Mouse (Mus musculus): ENCODE results near the gene St7l. TPM values are rescaled to one million over a fixed set of nuclear protein-coding genes. Genes with fewer than 3 reads are reported as not detected.

The St7l gene
- polyA plus RNA-seq (2014; fragmentation: Nextera tagmentation; extraction: Ambion mirVana): 33.2 and 36.2 TPM in 2 replicates

DNA sequence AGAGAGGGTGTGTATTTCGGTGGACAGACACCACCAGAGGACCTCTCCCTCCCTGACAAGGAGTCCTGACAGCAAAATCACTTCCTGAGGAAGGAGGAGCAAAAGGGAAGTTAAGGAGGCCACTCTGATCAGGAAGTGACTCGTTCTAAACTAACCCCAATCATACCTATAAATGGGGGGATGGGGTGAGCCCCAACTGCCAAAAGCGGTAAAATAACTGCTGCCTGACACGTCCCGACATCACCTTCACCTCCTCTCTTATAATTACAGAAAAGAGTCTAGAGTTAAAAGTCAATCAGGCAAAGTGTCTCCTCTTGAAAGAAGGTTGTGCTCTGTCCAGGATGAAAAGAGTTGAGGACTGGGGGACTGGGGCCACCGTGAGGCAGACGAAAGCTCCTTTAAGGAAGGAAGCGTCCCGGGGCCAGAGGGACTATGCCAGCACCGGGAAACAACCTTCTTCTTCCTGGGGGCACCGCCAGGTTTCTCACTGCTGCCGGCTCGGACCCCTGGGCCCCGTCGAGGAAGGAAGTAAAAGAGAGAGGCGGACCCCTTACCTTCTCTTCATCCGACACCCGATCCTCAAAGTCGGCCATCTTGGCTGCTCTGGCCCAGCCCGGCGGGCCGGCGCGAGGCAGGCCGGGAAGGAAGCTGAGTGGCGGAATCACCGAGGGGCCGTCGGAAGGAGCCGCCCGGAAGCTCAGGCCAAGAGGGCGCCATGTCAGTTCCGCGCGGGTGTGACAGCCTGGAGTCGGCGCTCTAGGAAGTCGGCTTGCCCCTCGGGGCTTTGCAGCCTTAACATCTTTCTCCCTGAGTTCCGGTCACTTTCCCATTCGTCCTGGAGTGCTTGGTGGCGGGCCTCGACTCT lies at the start of gene St7l, which contains the start of gene Capza1:
St7l (plus strand) TSS at position 220 of the 865 bp plus-strand sequence.
Capza1 (minus strand) TSS at position 720 of the 865 bp plus-strand sequence.
- peak within 1 kb of the TSS; percentile 63 for H3K4me2 ChIP-seq
- H3K4me1 ChIP-seq (ENCODE audit: insufficient read depth): peaks cover 7% of the 10 kb centered on the region; the same call in 1 of the 2 replicates
- no peak for TF ChIP-seq CTCF (IDR thresholded peaks at IDR 0.05; ENCODE audit: low read depth)
- no peaks in the 10 kb centered on the region for H3K27me3 ChIP-seq (ENCODE audit: insufficient read depth, low read length)
- 0 out of 2 replicates have a peak, but pooled peaks cover 9% of the 10 kb centered on the region for H3K36me3 ChIP-seq (ENCODE audit: insufficient read depth)
- 0% methylated on average over 43 of the region's 43 CpGs for WGBS
- peak within 1 kb of the TSS; percentile 94 for H3K9ac ChIP-seq
- H3K27ac ChIP-seq (ENCODE audit: low read depth): peak within 1 kb of the TSS; percentile 94
- peak; percentile 96 for ATAC-seq (ENCODE audit: insufficient read depth)
- H3K4me3 ChIP-seq (ENCODE audit: low read depth, low read length): peak within 1 kb of the TSS; percentile 98
- no peaks in the 10 kb centered on the region for H3K9me3 ChIP-seq (ENCODE audit: low read depth, low read length)
- peak; percentile 94 for DNase-seq

DNA sequence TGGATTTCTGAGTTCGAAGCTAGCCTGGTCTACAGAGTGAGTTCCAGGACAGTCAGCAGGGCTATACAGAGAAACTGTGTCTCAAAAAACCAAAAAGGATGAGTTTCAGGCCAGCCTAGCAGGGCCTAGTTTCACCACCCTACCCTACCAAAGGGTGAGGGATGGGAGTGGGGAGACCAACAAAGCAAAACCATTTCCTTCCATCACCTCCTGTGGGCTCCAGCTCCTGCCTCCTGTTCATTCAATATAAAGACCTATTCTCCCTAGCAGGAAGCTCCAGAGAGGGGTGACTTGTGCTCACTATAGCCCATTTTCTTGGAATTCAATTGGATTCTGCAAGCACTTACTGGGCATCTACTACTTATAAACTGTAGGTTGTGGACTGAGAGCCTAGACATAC lies 49.1 kb upstream of the St7l start:
- H3K4me3 ChIP-seq (ENCODE audit: low read depth, low read length): no peak overlapping the region
- H3K9ac ChIP-seq: no peak overlapping the region
- H3K4me2 ChIP-seq: no peak overlapping the region
- WGBS: 97% methylated on average over 1 of the region's 1 CpGs
- H3K27me3 ChIP-seq (ENCODE audit: insufficient read depth, low read length): no peaks in the 10 kb centered on the region
- DNase-seq (no peak), ATAC-seq (ENCODE audit: insufficient read depth) (no peak)
- TF ChIP-seq CTCF (IDR thresholded peaks at IDR 0.05; ENCODE audit: low read depth): no peak
- no peaks in the 10 kb centered on the region for H3K9me3 ChIP-seq (ENCODE audit: low read depth, low read length)
- H3K4me1 ChIP-seq (ENCODE audit: insufficient read depth): peaks cover 14% of the 10 kb centered on the region; the same call in 1 of the 2 replicates
- no peak overlapping the region for H3K27ac ChIP-seq (ENCODE audit: low read depth)
- H3K36me3 ChIP-seq (ENCODE audit: insufficient read depth): peaks cover 8% of the 10 kb centered on the region; the same call in 1 of the 2 replicates

DNA sequence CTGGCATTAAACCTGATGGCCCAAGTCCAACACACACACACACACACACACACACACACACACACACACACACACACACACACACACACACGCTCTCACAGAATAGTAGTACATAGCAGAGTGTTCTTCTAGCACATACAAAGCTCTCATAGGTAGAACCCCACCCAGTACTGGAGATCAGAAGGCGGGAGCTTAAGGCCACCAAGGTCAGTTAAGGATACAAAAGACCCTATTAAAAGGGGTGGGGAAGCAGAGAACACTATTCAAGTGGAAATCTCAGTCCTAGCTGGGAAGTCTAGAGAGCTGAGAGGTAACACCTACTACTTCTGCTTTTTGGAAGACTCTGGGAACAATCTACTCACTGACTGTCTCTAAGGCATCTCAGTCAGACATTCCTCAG lies 48.5 kb upstream of the St7l start:
- peaks cover 14% of the 10 kb centered on the region; the same call in 1 of the 2 replicates for H3K4me1 ChIP-seq (ENCODE audit: insufficient read depth)
- ATAC-seq (ENCODE audit: insufficient read depth) (no peak), DNase-seq (no peak)
- no peaks in the 10 kb centered on the region for H3K9me3 ChIP-seq (ENCODE audit: low read depth, low read length)
- H3K4me2 ChIP-seq: no peak overlapping the region
- no peak overlapping the region for H3K27ac ChIP-seq (ENCODE audit: low read depth)
- H3K9ac ChIP-seq: no peak overlapping the region
- no peak for TF ChIP-seq CTCF (IDR thresholded peaks at IDR 0.05; ENCODE audit: low read depth)
- no peaks in the 10 kb centered on the region for H3K27me3 ChIP-seq (ENCODE audit: insufficient read depth, low read length)
- H3K4me3 ChIP-seq (ENCODE audit: low read depth, low read length): no peak overlapping the region
- H3K36me3 ChIP-seq (ENCODE audit: insufficient read depth): peaks cover 9% of the 10 kb centered on the region; the same call in 1 of the 2 replicates
- WGBS: 81% methylated on average over 2 of the region's 2 CpGs

DNA sequence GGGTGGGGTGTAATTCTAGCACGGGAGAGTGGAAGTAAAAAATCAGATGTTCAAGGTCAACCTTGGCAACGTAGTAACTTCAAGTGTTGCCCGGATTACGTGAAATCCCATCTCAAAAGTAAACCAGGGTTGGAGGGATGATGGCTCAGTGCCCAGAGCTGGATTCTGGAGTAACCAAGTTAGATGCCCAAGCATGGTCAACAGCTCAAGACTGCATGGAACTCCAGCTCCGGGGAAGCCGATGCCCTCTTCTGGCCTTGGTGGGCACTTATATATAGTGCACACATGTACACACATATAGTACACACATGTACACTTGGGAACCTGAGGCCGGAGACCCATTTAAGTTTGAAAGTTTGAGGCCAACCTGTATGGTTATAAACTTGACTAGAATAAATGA lies 47.7 kb upstream of the St7l start:
- no peak for DNase-seq
- TF ChIP-seq CTCF (IDR thresholded peaks at IDR 0.05; ENCODE audit: low read depth): no peak
- Histone ChIP-seq H3K9ac (no peak overlapping the region), H3K36me3 (ENCODE audit: insufficient read depth) (peaks cover 17% of the 10 kb centered on the region; the same call in 1 of the 2 replicates), H3K27ac (ENCODE audit: low read depth) (no peak overlapping the region), H3K4me3 (ENCODE audit: low read depth, low read length) (peak overlapping the region; percentile 89; the same call in 1 of the 2 replicates), H3K4me1 (ENCODE audit: insufficient read depth) (peaks cover 14% of the 10 kb centered on the region; the same call in 1 of the 2 replicates), H3K9me3 (ENCODE audit: low read depth, low read length) (no peaks in the 10 kb centered on the region), H3K4me2 (peak overlapping the region; percentile 67), H3K27me3 (ENCODE audit: insufficient read depth, low read length) (no peaks in the 10 kb centered on the region)
- ATAC-seq (ENCODE audit: insufficient read depth): no peak
- WGBS: 87% methylated on average over 7 of the region's 7 CpGs

DNA sequence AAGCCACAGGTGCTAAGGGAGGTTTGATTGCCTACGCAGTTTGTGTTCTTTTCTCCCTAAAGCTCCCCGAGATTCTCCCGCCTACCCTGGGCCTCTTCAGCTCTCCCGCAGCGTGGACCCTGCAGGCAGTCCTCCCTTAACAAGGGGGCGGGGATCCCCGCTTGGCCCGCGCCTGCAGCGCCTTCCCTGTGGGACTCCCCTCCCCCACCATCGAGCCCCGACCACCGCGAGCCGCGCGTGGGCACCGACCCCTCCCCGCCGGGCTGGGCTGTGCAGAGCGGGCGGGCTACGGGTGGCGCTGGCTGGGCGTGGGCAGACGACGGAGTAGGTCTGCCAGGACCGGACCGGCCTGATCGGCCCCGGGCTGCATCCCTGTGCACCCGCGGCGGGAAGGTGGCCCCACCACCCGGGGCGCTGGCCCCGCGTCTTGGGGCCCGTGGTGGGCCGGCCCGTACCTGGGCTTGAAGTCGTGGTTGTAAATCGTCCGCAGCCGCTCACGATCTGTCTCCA lies 46.3 kb upstream of the St7l start:
- DNase-seq (peak; percentile 70), ATAC-seq (ENCODE audit: insufficient read depth) (peak; percentile 73)
- under 1% methylated on average over 46 of the region's 46 CpGs for WGBS
- Histone ChIP-seq H3K9me3 (ENCODE audit: low read depth, low read length) (no peaks in the 10 kb centered on the region), H3K27ac (ENCODE audit: low read depth) (peak overlapping the region; percentile 98), H3K36me3 (ENCODE audit: insufficient read depth) (peaks cover 21% of the 10 kb centered on the region; the same call in 1 of the 2 replicates), H3K4me2 (peak overlapping the region; percentile 67), H3K4me1 (ENCODE audit: insufficient read depth) (peaks cover 14% of the 10 kb centered on the region; the same call in 1 of the 2 replicates), H3K27me3 (ENCODE audit: insufficient read depth, low read length) (no peaks in the 10 kb centered on the region), H3K4me3 (ENCODE audit: low read depth, low read length) (peak overlapping the region; percentile 89), H3K9ac (peak overlapping the region; percentile 95)
- TF ChIP-seq CTCF (IDR thresholded peaks at IDR 0.05; ENCODE audit: low read depth): no peak

DNA sequence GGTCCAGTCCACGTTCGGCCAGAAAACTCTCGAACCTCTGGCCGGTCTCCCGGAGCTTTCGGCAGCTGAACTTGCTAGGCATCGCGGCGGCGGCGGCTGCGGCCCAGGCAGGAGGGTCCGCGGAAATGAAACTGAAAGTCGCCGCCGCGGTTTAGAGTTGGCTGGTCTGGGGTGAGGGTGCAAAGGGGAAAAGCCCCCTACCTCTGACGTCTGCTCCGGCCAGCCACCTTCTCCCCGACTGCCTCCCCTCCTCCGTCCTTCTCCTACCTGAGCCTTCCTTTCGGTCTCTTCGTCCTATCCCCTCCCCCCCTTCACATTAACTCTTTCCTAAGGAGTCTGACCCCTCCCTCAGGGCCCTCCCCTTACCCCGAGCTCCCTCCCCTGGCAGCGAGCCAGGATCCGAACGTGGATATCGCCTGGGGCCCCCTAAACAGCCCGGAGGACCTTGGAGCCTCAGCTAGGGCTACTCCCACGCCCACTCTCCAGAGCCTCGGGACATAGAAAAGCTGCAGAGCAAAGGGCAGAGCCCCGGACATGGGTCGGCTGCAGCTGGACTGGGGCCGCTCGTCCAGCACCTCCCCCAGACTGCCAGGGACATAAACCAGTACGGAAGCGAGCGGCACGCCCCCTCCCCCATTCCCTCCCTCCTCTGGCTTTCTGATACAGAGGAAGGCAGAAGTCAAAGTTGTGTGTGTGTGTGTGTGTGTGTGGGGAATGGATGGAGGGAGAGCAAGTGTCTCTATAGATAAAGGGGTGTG lies 45.6 kb upstream of the St7l start, which contains the start of gene Mov10:
Mov10 (minus strand) TSS at position 573 of the 758 bp plus-strand sequence.
- Histone ChIP-seq H3K4me2 (peak within 1 kb of the TSS; percentile 67), H3K4me1 (ENCODE audit: insufficient read depth) (peaks cover 14% of the 10 kb centered on the region; the same call in 1 of the 2 replicates), H3K27ac (ENCODE audit: low read depth) (peak within 1 kb of the TSS; percentile 98), H3K27me3 (ENCODE audit: insufficient read depth, low read length) (no peaks in the 10 kb centered on the region), H3K9ac (peak within 1 kb of the TSS; percentile 95), H3K4me3 (ENCODE audit: low read depth, low read length) (peak within 1 kb of the TSS; percentile 89), H3K36me3 (ENCODE audit: insufficient read depth) (peaks cover 21% of the 10 kb centered on the region; the same call in 1 of the 2 replicates), H3K9me3 (ENCODE audit: low read depth, low read length) (no peaks in the 10 kb centered on the region)
- DNase-seq: peak; percentile 93
- no peak for TF ChIP-seq CTCF (IDR thresholded peaks at IDR 0.05; ENCODE audit: low read depth)
- peak; percentile 88 for ATAC-seq (ENCODE audit: insufficient read depth)
- WGBS: under 1% methylated on average over 37 of the region's 40 CpGs

Data from lung, embryonic 14.5 days (tissue).